Mouse (Mus musculus) stomach, embryonic 14.5 days (tissue): Measurements from ENCODE around the gene Ccnk. TPM values are rescaled to one million over a fixed set of nuclear protein-coding genes. Genes with fewer than 3 reads are reported as not detected.
A peak's percentile ranks its signal among the peaks of the same experiment; 100 is the strongest.

Source experiments
- ATAC-seq: fragments of 200-750 bp; cut with Nextera tagmentation; 2 replicates; pipeline ENCODE4 v1.8.0; 2017; ENCODE audit warnings: low read depth, moderate TSS enrichment; ENCODE audit not compliant: insufficient number of reproducible peaks, insufficient read depth, low FRiP score
- H3K27ac ChIP-seq: fragments of 300-500 bp; sonication (generic); 2 replicates; pipeline ENCODE4 v1.5.1; 2014; ENCODE audit warnings: mild to moderate bottlenecking, low read length, moderate library complexity, mixed read lengths
- H3K27me3 ChIP-seq: fragments of 300-500 bp; sonication (generic); 2 replicates; pipeline ENCODE4 v1.6.1; 2014; ENCODE audit warnings: low read length, control low read depth, mixed read lengths; ENCODE audit not compliant: control insufficient read depth, insufficient read depth
- H3K36me3 ChIP-seq: fragments of 300-500 bp; sonication (generic); 2 replicates; pipeline ENCODE4 v1.6.1; 2014; ENCODE audit warnings: mild to moderate bottlenecking, control low read depth, low read length, moderate library complexity, mixed read lengths; ENCODE audit not compliant: control insufficient read depth, insufficient read depth
- H3K4me1 ChIP-seq: fragments of 300-500 bp; sonication (generic); 2 replicates; pipeline ENCODE4 v1.6.1; 2014; ENCODE audit warnings: low read length, control low read depth, mixed read lengths; ENCODE audit not compliant: control insufficient read depth, insufficient read depth
- H3K4me2 ChIP-seq: fragments of 300-500 bp; sonication (generic); replicated peaks from 2 replicates; pipeline ENCODE4 v1.6.1; 2014; ENCODE audit warnings: low read depth, low read length, control low read depth
- H3K4me3 ChIP-seq: fragments of 300-500 bp; sonication (generic); 2 replicates; pipeline ENCODE4 v1.5.1; 2014; ENCODE audit warnings: low read depth, low read length, control low read depth
- H3K9ac ChIP-seq: fragments of 300-500 bp; sonication (generic); replicated peaks from 2 replicates; pipeline ENCODE4 v1.6.1; 2014; ENCODE audit warnings: low read depth, mild to moderate bottlenecking, control low read depth, low read length, moderate library complexity, mixed read lengths
- H3K9me3 ChIP-seq: fragments of 300-500 bp; sonication (generic); 2 replicates; pipeline ENCODE4 v1.6.1; 2016; ENCODE audit warnings: low read depth, low read length, control low read depth; ENCODE audit not compliant: control insufficient read depth
- WGBS: fragments of 180-500 bp; shearing (Covaris S2); extraction: QIAGEN DNeasy Blood & Tissue Kit; methylation state at CpG from one replicate; pipeline ENCODE4 v1.1.7; 2014; 5-methylcytosine and 5-hydroxymethylcytosine counted together
- polyA plus RNA-seq: library from polyadenylated mRNA; unstranded; fragments of >200 nt; fragmentation: Nextera tagmentation; extraction: Ambion mirVana; gene quantifications from 2 replicates; pipeline ENCODE4 v1.2.1, GENCODE M21; 2014

Gene Ccnk
- polyA plus RNA-seq, 1 experiment from 2014 or later, result 8.0 TPM

DNA sequence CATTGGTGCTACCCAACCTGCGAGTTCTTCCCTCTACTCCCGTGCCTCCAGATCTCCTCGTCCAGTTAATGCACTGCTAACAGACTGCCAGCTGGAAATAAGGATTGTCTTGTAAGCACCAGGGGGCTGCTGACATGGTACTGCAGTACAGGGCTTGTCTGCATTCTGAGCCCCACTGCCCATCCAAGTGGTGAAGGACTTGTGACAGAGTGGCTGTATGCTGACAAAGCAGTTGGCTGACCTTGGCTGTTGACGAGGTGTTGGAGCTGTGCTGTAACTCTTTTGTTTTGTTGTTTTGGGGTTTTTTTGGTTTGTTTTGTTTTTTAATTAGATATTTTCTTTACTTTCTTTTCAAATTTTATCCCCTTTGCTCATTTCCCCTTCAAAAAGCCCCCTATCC, 19.1 kb downstream of the Ccnk start:
- ATAC-seq, result no peak
- Histone ChIP-seq H3K4me1 (no peaks in the 10 kb centered on the region), H3K4me3 (no peak overlapping the region), H3K27ac (no peak overlapping the region), H3K4me2 (no peak overlapping the region), H3K36me3 (peaks cover 85% of the 10 kb centered on the region), H3K27me3 (no peaks in the 10 kb centered on the region), H3K9ac (no peak overlapping the region), H3K9me3 (no peaks in the 10 kb centered on the region)
- WGBS, result 86% methylated on average over 4 of the region's 4 CpGs

GRCm38 (mm10) chr12:108200094-108200493, 20.7 kb downstream of the Ccnk start:
- WGBS, result 79% methylated on average over 1 of the region's 1 CpGs
- no peaks in the 10 kb centered on the region for H3K27me3 ChIP-seq
- no peak overlapping the region for H3K27ac ChIP-seq
- no peak overlapping the region for H3K4me3 ChIP-seq
- no peak overlapping the region for H3K9ac ChIP-seq
- ATAC-seq, result no peak
- no peaks in the 10 kb centered on the region for H3K4me1 ChIP-seq
- H3K9me3 ChIP-seq, result no peaks in the 10 kb centered on the region
- no peak overlapping the region for H3K4me2 ChIP-seq
- H3K36me3 ChIP-seq, result peaks cover 77% of the 10 kb centered on the region

DNA sequence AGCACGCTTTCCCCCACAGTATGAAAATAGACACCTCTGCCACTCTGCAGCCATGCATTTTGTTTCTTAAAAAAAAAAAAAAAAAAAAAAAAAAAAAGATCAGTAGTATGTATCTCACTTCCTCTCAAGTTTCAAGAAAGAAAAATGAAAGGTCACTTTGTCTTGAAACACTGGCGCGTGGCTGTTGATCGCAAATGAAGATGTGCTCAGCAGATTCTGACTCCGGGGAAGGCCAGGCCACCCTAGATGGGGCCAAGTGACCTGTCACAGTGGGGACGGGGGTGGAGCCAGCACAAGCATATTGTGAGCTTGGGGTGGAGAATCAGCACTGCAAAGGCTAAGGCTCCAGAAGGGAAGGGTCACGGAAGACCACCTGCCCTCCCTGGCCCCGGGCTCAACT, 24.5 kb downstream of the Ccnk start:
- Histone ChIP-seq H3K4me3 (no peak overlapping the region), H3K9me3 (no peaks in the 10 kb centered on the region), H3K4me2 (no peak overlapping the region), H3K27ac (no peak overlapping the region), H3K9ac (no peak overlapping the region), H3K27me3 (no peaks in the 10 kb centered on the region), H3K36me3 (peaks cover 54% of the 10 kb centered on the region), H3K4me1 (no peaks in the 10 kb centered on the region)
- 70% methylated on average over 8 of the region's 8 CpGs for WGBS
- no peak for ATAC-seq

DNA sequence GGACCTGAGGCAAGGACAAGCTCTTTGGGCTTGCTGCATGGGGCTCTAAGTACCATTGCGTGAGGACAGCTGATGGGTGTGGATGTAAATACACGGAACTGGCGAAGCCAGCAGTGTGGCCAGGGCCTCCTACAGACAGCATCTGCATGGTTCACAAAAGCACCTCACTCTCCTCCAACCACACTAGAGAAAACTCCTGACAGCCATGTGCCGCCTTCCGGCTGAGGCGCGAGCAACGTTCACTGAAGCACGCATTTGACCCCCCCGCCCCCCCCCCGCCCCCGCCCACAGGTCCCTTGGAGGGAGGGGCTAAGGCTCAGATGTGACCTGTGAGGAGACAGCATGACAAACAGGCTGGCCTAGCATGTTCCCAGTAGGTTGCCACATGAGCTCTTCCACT, 25.6 kb downstream of the Ccnk start:
- H3K27ac ChIP-seq, result no peak overlapping the region
- no peak overlapping the region for H3K4me2 ChIP-seq
- H3K9me3 ChIP-seq, result no peaks in the 10 kb centered on the region
- no peaks in the 10 kb centered on the region for H3K27me3 ChIP-seq
- H3K4me1 ChIP-seq, result 0 out of 2 replicates have a peak, but pooled peaks cover 3% of the 10 kb centered on the region
- no peak overlapping the region for H3K9ac ChIP-seq
- no peak for ATAC-seq
- no peak overlapping the region for H3K4me3 ChIP-seq
- H3K36me3 ChIP-seq, result peaks cover 45% of the 10 kb centered on the region
- 76% methylated on average over 12 of the region's 12 CpGs for WGBS

DNA sequence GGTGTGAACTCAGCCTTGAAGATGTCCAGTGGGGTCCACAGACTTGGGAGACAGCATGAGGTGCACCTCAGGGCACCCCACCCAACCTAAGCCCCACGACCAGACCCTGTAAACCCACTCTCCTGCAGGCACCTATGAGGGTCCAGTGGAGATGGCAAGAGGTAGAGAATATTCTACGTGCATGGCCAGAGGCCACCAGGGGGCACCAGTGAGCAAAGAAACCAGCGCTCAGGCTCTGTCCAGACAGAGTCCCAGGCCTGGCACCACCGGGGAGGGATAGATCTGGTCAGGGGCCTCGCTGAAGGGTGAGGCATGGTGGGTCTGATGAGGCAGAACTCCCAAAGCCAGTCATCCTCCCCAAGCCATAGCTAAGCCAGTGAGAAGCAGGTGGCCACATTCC, 27.3 kb downstream of the Ccnk start:
- 11% methylated on average over 5 of the region's 5 CpGs for WGBS
- peaks cover 28% of the 10 kb centered on the region for H3K36me3 ChIP-seq
- no peak overlapping the region for H3K27ac ChIP-seq
- no peaks in the 10 kb centered on the region for H3K9me3 ChIP-seq
- 0 out of 2 replicates have a peak overlapping the region, but pooled peaks have one; percentile 10 for H3K9ac ChIP-seq
- no peaks in the 10 kb centered on the region for H3K27me3 ChIP-seq
- peak; percentile 66 for ATAC-seq
- H3K4me1 ChIP-seq, result 0 out of 2 replicates have a peak, but pooled peaks cover 3% of the 10 kb centered on the region
- H3K4me2 ChIP-seq, result no peak overlapping the region
- H3K4me3 ChIP-seq, result no peak overlapping the region

- Histone ChIP-seq H3K4me2 (no peak overlapping the region), H3K9ac (no peak overlapping the region), H3K4me3 (no peak overlapping the region), H3K27me3 (no peaks in the 10 kb centered on the region), H3K36me3 (peaks cover 17% of the 10 kb centered on the region; the same call in 1 of the 2 replicates), H3K27ac (no peak overlapping the region), H3K4me1 (peaks cover 12% of the 10 kb centered on the region), H3K9me3 (no peaks in the 10 kb centered on the region)
- WGBS, result 94% methylated on average over 9 of the region's 9 CpGs
- no peak for ATAC-seq
Observed at GRCm38 (mm10) chr12:108208216-108208615, 28.8 kb downstream of the Ccnk start.

- H3K9me3 ChIP-seq, result no peaks in the 10 kb centered on the region
- 32% methylated on average over 13 of the region's 13 CpGs for WGBS
- no peak overlapping the region for H3K4me2 ChIP-seq
- no peak overlapping the region for H3K4me3 ChIP-seq
- no peak for ATAC-seq
- no peak overlapping the region for H3K9ac ChIP-seq
- H3K27me3 ChIP-seq, result no peaks in the 10 kb centered on the region
- H3K4me1 ChIP-seq, result peaks cover 19% of the 10 kb centered on the region
- no peak overlapping the region for H3K27ac ChIP-seq
- peaks cover 17% of the 10 kb centered on the region; the same call in 1 of the 2 replicates for H3K36me3 ChIP-seq
Observed at GRCm38 (mm10) chr12:108208726-108209438, 29.5 kb downstream of the Ccnk start.

DNA sequence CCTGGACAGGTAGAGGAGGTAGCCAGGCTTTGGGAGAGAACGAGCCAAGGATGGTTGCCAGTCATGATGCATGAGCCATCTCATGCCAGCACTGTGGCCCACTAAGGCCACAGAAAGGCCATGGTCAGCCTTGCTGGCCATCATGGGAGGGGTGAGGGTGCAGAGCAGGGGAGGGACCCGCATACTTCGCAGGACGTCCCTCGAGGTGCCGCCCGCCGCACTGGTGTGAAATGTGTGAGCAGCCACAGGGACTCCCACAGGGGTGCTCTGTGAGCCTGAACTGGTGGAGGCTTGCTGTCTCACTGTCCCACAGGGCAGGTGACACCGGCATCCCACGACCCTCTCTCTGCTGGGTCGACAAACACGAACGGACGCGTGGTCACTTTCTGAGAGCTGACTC, 31.2 kb downstream of the Ccnk start:
- H3K9ac ChIP-seq, result no peak overlapping the region
- ATAC-seq, result no peak
- no peak overlapping the region for H3K4me3 ChIP-seq
- no peaks in the 10 kb centered on the region for H3K27me3 ChIP-seq
- H3K36me3 ChIP-seq, result peaks cover 7% of the 10 kb centered on the region; the same call in 1 of the 2 replicates
- no peak overlapping the region for H3K27ac ChIP-seq
- H3K4me1 ChIP-seq, result peaks cover 32% of the 10 kb centered on the region
- no peaks in the 10 kb centered on the region for H3K9me3 ChIP-seq
- no peak overlapping the region for H3K4me2 ChIP-seq
- WGBS, result 88% methylated on average over 15 of the region's 15 CpGs

- H3K27ac ChIP-seq, result peak overlapping the region; percentile 39; the same call in 1 of the 2 replicates
Observed at GRCm38 (mm10) chr12:108212071-108212470, 32.7 kb downstream of the Ccnk start.

More at GRCm38 (mm10) chr12:108212071-108212470, 32.7 kb downstream of the Ccnk start:
- 32% methylated on average over 5 of the region's 5 CpGs for WGBS
- no peak overlapping the region for H3K9ac ChIP-seq
- H3K27me3 ChIP-seq, result no peaks in the 10 kb centered on the region
- no peak overlapping the region for H3K4me3 ChIP-seq
- ATAC-seq, result no peak
- no peak overlapping the region for H3K4me2 ChIP-seq
- H3K9me3 ChIP-seq, result no peaks in the 10 kb centered on the region
- H3K4me1 ChIP-seq, result peaks cover 32% of the 10 kb centered on the region
- H3K36me3 ChIP-seq, result no peaks in the 10 kb centered on the region
